27 mouse cellular contexts compared by ENCODE assay signal in the genomic region with DNA sequence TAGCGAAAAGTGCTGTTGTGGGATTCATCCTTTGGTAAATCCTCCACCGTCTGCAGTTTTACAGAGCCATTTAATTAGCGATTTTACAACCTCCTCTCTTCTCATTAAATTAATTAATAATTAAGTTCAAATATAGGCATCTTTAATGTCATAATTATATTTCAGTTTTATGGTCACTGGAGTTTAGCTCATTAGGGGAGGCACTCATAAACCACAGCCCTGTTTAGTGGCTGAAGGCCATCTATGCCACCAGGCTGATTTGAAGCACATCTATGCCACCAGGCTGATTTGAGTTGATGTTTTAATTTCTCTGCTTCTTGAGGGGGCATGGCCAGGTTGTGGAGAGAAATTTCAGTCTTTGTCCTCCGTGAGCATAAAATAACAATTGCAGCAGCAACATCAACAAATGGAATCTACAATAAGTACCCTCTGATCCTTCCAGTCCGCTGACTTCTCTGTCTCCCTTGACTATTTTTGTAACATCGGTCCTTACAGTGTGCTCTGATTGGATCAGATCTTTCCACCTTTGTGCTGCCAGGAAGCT.
DNase-seq lines count a peak whose midpoint lies in the region; ATAC-seq lines count a peak whose summit lies in the region.
"Had no signal": no experiment of that assay in that cellular context is flagged by ENCODE, and none has a peak within 500 bp of the region (broad histone marks: within the 10 kb centered on the region; RNA-seq: fewer than 3 reads in every experiment).

No protein-coding gene starts in this region.

- H3K9ac ChIP-seq in midbrain, embryonic 11.5 days (ENCODE audit: low read length): no peak overlapping the region
- no peak overlapping the region for H3K9ac ChIP-seq in midbrain, embryonic 14.5 days (replicated peaks; ENCODE audit: low read length)
- no peak overlapping the region for H3K9ac ChIP-seq in neural tube, embryonic 14.5 days (replicated peaks; ENCODE audit: low read depth, low read length)
- no peak overlapping the region for H3K9ac ChIP-seq in neural tube, embryonic 15.5 days (replicated peaks)
- H3K9ac ChIP-seq: embryonic facial prominence, embryonic 13.5 days; embryonic facial prominence, embryonic 15.5 days; forebrain, embryonic 12.5 days had no signal

- H3K4me3 ChIP-seq in midbrain, embryonic 11.5 days (ENCODE audit: low read depth, low read length): no peak overlapping the region
- no peak overlapping the region for H3K4me3 ChIP-seq in midbrain, embryonic 14.5 days (replicated peaks; ENCODE audit: low read depth, low read length)
- no peak overlapping the region for H3K4me3 ChIP-seq in neural tube, embryonic 14.5 days (ENCODE audit: low read depth, low read length)
- no peak overlapping the region for H3K4me3 ChIP-seq in neural tube, embryonic 15.5 days (replicated peaks)
- H3K4me3 ChIP-seq: embryonic facial prominence, embryonic 13.5 days; embryonic facial prominence, embryonic 15.5 days; erythroblast, embryonic 14.5 days; forebrain, embryonic 10.5 days; forebrain, embryonic 12.5 days had no signal

- H3K9me3 ChIP-seq in midbrain, embryonic 11.5 days (ENCODE audit: control insufficient read depth, low read length): no peaks in the 10 kb centered on the region
- no peaks in the 10 kb centered on the region for H3K9me3 ChIP-seq in midbrain, embryonic 14.5 days (ENCODE audit: control insufficient read depth, low read length)
- H3K9me3 ChIP-seq in neural tube, embryonic 14.5 days (ENCODE audit: control insufficient read depth, low read length): no peaks in the 10 kb centered on the region
- H3K9me3 ChIP-seq in neural tube, embryonic 15.5 days (replicated peaks): no peaks in the 10 kb centered on the region
- H3K9me3 ChIP-seq: embryonic facial prominence, embryonic 13.5 days; embryonic facial prominence, embryonic 15.5 days; forebrain, embryonic 10.5 days; forebrain, embryonic 12.5 days had no signal

- no peaks in the 10 kb centered on the region for H3K36me3 ChIP-seq in midbrain, embryonic 11.5 days (ENCODE audit: control insufficient read depth, insufficient read depth, low read length)
- no peaks in the 10 kb centered on the region for H3K36me3 ChIP-seq in midbrain, embryonic 14.5 days (ENCODE audit: control insufficient read depth, insufficient read depth, low read length)
- no peaks in the 10 kb centered on the region for H3K36me3 ChIP-seq in neural tube, embryonic 14.5 days (ENCODE audit: control insufficient read depth, insufficient read depth, low read length)
- no peaks in the 10 kb centered on the region for H3K36me3 ChIP-seq in neural tube, embryonic 15.5 days
- H3K36me3 ChIP-seq: embryonic facial prominence, embryonic 13.5 days; embryonic facial prominence, embryonic 15.5 days; forebrain, embryonic 10.5 days; forebrain, embryonic 12.5 days; G1E had no signal

- no peak overlapping the region for H3K27ac ChIP-seq in midbrain, embryonic 11.5 days (ENCODE audit: low read depth, low read length)
- H3K27ac ChIP-seq in midbrain, embryonic 14.5 days (replicated peaks; ENCODE audit: low read depth, low read length): no peak overlapping the region
- H3K27ac ChIP-seq in neural tube, embryonic 14.5 days (ENCODE audit: low read depth, low read length): no peak overlapping the region
- no peak overlapping the region for H3K27ac ChIP-seq in neural tube, embryonic 15.5 days (replicated peaks)
- H3K27ac ChIP-seq: embryonic facial prominence, embryonic 13.5 days; embryonic facial prominence, embryonic 15.5 days; forebrain, embryonic 10.5 days; forebrain, embryonic 12.5 days had no signal

- no peak for ATAC-seq in midbrain, embryonic 11.5 days (ENCODE audit: low FRiP score)
- ATAC-seq in midbrain, embryonic 14.5 days (ENCODE audit: low FRiP score, low TSS enrichment): no peak
- ATAC-seq in neural tube, embryonic 14.5 days (ENCODE audit: low read depth): peak; percentile 65; the same call in 1 of the 2 replicates
- no peak for ATAC-seq in neural tube, embryonic 15.5 days (ENCODE audit: low FRiP score)
- ATAC-seq: CD4-positive, CD25-positive, alpha-beta regulatory T cell, adult 4 months; forebrain, embryonic 14.5 days; forebrain, embryonic 16.5 days had no signal

- 87% methylated on average over 6 of the region's 6 CpGs for WGBS in midbrain, embryonic 11.5 days
- 88% methylated on average over 6 of the region's 6 CpGs for WGBS in midbrain, embryonic 14.5 days
- WGBS in neural tube, embryonic 14.5 days: 59% methylated on average over 6 of the region's 6 CpGs
- WGBS in neural tube, embryonic 15.5 days: 52% methylated on average over 6 of the region's 6 CpGs

- no peak overlapping the region for H3K4me2 ChIP-seq in midbrain, embryonic 11.5 days
- no peak overlapping the region for H3K4me2 ChIP-seq in midbrain, embryonic 14.5 days (ENCODE audit: low read length)
- H3K4me2 ChIP-seq in neural tube, embryonic 14.5 days (ENCODE audit: low read depth, low read length): no peak overlapping the region
- H3K4me2 ChIP-seq in neural tube, embryonic 15.5 days: no peak overlapping the region
- H3K4me2 ChIP-seq: embryonic facial prominence, embryonic 13.5 days; embryonic facial prominence, embryonic 15.5 days; forebrain, embryonic 12.5 days had no signal

- H3K4me1 ChIP-seq in midbrain, embryonic 11.5 days (ENCODE audit: control insufficient read depth, insufficient read depth, low read length): no peaks in the 10 kb centered on the region
- no peaks in the 10 kb centered on the region for H3K4me1 ChIP-seq in midbrain, embryonic 14.5 days (ENCODE audit: control insufficient read depth, insufficient read depth, low read length)
- no peaks in the 10 kb centered on the region for H3K4me1 ChIP-seq in neural tube, embryonic 14.5 days (ENCODE audit: control insufficient read depth, insufficient read depth, low read length)
- H3K4me1 ChIP-seq in neural tube, embryonic 15.5 days: no peaks in the 10 kb centered on the region
- H3K4me1 ChIP-seq: embryonic facial prominence, embryonic 13.5 days; embryonic facial prominence, embryonic 15.5 days; forebrain, embryonic 10.5 days; forebrain, embryonic 12.5 days had no signal

- DNase-seq in midbrain, embryonic 11.5 days (ENCODE audit: low spot score, missing footprints): peak; percentile 67
- DNase-seq in midbrain, embryonic 14.5 days: no peak
- DNase-seq in retina, postnatal 1 day: peak; percentile 72
- no peak for DNase-seq in lung, postnatal 14 days
- DNase-seq: adrenal gland, adult 2 months; adrenal gland, postnatal 10 days; adrenal gland, postnatal 25 days; B cell, adult 2 months; cerebellum, adult 11 months; cerebellum, adult 18-20 months; cerebellum, adult 8-10 months; cerebellum, adult 9-11 months; cerebellum, postnatal 14 days; cerebellum, postnatal 36 days; embryo, embryonic 11 days had no signal

- H3K27me3 ChIP-seq in midbrain, embryonic 11.5 days (ENCODE audit: control insufficient read depth, insufficient read depth, low read length): no peaks in the 10 kb centered on the region
- H3K27me3 ChIP-seq in midbrain, embryonic 14.5 days (ENCODE audit: control insufficient read depth, insufficient read depth, low read length): no peaks in the 10 kb centered on the region
- H3K27me3 ChIP-seq in neural tube, embryonic 14.5 days (ENCODE audit: control insufficient read depth, insufficient read depth, low read length): no peaks in the 10 kb centered on the region
- H3K27me3 ChIP-seq in neural tube, embryonic 15.5 days (replicated peaks): 0 out of 2 replicates have a peak, but pooled peaks cover 2% of the 10 kb centered on the region
- H3K27me3 ChIP-seq: CH12.LX; embryonic facial prominence, embryonic 13.5 days; embryonic facial prominence, embryonic 15.5 days; forebrain, embryonic 12.5 days had no signal

Comparison
In these comparisons a context has a peak if more than half of its experiments do, and no peak if none do; other contexts are left out.
1. DNase-seq: peak in midbrain, embryonic 11.5 days (single experiment) and retina, postnatal 1 day (single experiment); none in midbrain, embryonic 14.5 days (single experiment) and lung, postnatal 14 days (single experiment).